Mouse (Mus musculus) lung, postnatal 4 days (tissue): ENCODE results near the gene Pnpo.

ENCODE experiments used
- DNase-seq, 2 experiments: peaks; one replicate each; pipeline ENCODE4 v3.0.0; 2021

Pnpo gene

DNA sequence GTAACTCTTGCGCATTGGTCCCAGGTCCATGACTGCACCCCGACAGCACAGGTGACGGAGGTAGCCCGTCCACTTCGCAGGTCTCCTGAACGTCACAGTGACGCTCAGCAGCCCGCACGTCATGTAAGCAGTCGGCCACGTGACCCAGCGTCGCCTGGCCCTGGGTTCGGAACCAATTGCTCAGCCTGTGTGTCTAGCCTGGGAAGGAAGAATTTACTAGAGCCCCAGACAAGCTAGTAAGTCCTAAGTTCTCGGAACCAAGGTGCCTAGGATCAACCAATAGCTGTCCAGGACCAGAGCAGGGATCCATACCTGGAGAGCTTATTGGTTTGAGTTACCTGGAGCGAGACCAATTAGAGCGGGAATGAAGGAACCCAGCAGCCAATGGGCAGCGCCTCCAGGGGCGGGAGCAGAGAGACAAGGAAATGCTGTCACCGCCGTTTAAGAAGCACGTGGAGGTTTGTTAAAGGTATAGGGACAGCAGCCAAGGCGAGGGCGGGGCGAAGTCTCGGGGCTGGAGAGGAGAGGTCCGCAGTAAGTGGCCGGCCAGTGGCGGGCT lies at the start of gene Pnpo:
Pnpo (minus strand) TSS at position 241 of the 559 bp plus-strand sequence.
- peak; percentile 92 to 95 for DNase-seq

DNA sequence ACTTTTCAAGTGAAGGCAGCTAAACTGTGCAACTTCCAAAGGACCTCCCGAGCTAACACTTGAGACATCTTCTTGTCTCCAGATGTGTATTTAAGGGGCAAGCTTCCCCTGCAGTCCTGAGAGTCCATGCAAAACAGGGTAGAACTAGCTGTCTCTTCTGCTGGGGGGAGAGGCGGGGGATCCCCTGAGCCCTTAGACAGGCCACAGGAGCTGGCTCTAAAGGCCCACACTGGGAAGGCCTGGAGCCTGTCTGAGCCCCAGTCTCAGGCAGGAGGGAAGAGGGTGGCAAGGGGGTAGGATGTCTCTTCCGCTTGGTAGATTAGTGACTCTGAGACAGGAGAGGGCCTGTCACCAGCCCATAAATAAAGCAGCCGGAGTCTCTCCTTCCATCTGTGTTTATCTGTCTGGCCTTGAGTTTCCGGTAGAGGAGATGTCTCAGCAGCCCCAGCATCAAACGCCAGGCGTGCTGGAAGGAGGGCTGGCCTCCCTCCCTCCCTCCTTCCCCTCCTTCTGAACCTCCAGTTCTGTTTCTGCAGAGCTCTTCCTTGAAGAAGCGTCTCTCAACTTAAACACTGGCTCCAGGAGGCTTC lies 49.0 kb upstream of the Pnpo start:
- peak; percentile 43 to 72 for DNase-seq

DNA sequence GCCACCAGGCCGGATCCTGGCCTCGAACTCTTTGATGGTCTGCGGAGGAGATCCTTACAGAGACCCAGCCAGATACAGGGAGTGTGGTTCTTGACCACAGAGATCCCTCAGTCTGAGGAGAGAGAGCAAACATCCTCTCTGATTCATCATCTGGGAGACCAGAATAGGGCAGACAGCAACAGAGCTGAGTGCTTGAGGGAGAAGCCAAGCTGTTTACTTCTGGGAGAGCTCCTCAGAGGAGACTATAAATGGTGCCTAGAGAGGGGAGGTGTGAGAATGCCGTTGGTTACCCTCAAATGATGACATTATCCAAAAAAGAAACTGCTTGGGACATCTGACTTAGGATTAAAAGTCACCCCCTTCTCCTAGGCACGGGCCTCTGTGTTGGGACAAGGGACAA lies 47.7 kb upstream of the Pnpo start:
- no peak for DNase-seq

DNA sequence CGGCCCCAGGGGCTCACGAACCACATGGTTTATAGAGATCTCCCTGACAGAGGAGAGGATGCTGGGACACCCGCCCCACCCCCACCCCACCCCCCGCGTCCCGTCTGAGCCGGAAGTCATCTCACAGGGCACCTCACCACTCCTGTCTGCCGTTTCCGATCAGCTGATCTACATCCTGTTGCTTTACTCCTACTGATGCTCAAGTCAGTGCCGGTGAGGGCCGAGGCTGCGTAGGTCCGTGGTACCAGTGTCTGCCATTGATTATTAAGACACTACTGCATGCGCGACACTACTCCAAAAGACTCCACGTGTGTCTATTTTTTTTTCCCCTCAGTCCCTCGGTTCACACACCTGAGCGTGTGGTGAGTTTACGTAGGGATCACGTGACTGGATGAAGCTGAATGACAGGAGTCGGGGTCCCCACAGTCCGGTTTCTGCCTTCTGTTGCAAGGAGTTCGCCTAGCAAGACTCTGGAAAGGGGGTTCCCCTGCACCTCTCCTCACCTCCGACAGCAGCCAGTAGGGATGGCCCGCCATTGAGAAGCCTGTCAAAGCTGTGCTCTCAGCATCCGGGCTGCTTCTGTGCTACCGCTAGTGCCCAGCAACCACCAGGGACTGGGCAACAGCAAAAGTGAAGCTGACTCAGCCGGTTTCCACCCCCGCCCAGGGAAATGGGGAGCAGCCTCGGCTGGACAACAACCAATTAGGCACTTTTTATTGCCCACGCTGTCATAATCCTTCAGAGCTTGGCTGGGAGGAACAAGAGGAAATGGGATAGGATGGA lies 44.3 kb upstream of the Pnpo start:
- DNase-seq: no peak

DNA sequence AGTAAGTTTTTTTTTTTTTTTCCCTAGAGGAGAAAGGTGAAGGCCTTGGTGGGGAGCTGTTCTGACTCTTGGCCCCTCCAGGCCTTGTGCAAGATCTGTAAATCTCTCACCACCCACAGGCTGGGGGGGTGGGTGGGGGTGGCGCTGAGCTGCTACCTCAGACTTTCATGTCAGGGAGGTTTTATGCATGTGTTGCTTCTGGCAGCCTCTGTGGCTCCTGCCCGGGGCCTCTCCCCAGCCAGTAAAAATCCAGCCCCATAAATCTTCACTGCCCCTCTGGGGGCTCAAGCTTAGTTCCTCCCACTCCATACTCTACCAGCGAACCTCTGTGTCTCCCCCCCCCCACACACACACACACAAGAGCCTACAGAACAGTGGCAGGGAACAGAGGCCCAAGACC lies 42.7 kb upstream of the Pnpo start:
- no peak for DNase-seq

DNA sequence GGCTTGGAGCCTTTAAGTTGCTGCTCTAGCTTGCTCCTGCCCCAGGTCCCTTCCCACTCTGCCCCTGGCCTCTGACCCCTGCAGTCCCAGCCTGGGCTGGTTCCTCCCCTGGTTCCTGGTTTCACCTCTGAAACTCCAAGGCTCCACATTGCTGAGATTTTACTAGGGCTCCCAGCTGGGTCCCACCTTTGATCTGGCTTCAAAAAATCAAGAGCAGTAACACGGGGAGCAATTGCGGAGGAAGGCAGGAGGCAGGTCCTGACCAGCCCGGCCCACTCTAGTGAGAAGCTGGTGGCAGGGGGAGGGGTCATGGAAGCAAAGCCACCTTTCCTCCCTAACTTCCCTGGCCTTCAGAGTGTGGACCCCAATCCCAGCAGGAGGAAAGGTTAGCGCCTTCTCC lies 41.1 kb upstream of the Pnpo start:
- no peak for DNase-seq

DNA sequence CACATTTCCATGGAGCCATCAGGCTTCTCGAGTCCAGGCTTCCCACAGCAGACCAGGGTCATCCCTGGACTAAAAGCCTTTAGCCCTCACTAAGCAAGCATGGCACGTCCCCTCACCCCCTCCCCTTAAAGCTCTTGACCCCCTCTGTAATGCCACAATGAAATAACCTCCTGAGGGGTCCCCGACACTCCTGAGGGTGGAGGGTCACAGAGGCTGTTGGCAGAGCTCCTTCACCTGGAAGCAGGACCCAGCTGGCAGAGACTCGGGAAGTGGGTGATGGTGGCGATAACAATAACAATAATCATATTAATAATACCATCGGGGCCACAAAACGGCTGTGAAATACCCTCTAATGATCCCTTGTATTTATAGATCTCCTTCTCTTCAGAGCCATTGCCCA lies 39.1 kb upstream of the Pnpo start, which contains the start of gene Sp2:
Sp2 (minus strand) TSS at position 101 of the 400 bp plus-strand sequence.
- DNase-seq: no peak

DNA sequence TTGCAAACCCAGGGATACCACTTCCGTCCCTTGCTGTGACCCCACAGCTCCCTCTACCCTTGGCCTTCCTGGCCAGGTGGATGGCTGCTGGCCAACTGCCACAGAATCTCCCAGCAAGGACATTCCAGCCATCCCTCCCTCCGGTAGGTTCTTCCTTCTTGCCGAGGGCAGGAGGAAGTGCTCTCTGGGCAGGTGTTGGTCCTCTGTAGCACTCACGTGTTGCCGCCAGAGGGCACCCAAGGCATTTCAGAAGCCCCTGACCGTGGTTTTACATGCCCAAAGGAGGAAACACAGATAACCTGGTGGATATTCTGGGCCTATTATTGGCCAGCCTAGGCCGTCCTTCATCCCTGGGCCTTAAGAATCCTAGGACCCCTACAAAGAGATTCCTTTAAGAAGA lies 38.6 kb upstream of the Pnpo start:
- peak; percentile 83 to 88 for DNase-seq

DNA sequence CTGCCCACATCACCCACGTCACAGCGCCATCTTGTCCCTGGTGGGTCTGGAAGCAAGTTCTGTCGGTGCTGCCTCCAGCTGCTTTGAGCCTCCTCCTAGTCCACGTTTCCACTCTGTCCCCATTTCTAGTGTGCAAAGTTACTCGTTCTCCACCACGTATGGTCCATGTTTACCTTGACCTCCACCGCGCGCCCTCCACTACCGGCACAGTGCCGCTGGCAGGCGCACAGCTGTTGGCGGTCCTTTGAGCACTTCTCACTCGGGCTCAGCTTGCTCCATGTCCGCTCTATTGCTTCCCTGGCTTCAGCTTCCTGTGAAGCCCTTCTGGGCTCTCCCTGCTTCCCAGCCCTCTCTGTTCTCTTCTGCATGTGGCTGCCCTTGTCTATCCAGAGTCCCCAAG lies 37.7 kb upstream of the Pnpo start:
- DNase-seq: no peak

DNA sequence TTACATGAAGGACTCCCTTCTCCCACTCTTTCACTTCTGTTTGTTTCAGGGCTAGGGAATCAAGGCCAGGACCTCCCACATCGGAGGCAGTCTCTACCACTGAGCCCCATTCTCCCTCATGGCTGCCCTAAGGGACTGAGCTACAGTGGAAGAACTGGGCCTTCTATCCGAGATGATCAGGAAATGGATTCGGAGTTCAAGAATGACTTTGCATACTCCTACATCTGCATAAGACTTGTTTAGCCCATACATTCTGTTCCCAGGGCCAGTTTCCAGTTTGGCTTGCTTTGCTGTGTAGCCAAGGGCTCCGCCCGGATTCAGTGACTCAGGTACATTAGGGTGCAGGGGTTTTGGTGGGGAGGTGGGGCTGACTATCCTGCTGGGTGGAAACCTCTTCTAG lies 36.2 kb upstream of the Pnpo start:
- DNase-seq: no peak

DNA sequence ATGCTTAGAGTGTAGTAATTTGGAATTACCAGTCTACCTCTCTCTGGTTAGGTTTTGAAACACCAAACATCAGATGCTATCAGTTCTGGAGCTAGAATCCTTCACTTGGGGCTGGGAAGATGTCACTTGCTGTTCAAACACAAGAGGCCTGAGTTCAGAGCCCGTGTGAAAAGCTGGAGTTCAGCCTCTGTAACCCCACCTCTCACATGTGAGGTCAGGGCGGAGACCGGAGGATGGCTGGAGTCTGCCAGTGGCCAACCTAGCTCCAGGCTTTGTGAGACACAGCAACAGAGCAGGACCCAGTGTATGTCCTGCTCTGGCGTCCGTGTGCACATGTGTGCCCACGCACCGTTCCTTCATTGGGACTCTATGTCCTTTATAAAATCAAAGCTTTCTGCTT lies 35.5 kb upstream of the Pnpo start:
- DNase-seq: no peak

DNA sequence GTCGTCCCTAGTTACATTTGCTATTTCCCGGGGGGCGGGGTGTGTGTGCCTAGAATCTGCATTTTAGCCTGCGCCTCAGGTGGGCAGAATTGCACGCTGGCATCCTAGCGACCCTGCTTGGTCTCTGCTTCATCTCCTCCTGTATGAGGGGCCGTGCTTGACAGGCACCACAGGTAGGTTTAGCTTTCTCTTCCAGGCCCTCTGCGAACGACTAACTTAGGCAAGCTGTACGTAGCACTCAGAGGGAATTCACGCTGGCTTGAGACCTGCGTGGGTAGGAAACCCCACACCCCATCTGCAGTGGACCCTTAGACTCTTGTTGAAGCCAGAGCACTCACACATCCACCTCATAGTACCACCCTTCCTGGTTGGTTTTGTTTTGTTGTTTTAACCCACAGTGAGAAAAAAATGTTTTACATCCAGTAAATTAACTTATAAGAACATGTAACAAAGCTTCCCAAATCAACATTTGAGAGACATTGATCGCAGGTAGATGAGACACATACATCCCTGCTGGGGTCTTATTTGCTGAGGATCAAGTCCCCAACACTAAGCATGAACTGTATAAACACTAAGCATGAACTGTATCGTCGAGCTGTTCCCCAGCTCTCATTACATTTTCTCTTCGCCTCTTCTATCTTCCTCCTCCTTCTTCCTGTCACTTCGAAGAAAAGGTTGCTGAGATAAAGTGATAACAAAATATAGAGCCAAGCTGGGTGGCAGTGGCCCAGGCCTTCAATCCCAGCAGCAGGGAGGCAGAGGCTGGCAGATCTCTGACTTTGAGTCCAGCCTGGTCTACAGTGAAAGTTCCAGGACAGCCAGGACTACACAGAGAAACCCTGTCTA lies 34.8 kb upstream of the Pnpo start:
- no peak for DNase-seq

DNA sequence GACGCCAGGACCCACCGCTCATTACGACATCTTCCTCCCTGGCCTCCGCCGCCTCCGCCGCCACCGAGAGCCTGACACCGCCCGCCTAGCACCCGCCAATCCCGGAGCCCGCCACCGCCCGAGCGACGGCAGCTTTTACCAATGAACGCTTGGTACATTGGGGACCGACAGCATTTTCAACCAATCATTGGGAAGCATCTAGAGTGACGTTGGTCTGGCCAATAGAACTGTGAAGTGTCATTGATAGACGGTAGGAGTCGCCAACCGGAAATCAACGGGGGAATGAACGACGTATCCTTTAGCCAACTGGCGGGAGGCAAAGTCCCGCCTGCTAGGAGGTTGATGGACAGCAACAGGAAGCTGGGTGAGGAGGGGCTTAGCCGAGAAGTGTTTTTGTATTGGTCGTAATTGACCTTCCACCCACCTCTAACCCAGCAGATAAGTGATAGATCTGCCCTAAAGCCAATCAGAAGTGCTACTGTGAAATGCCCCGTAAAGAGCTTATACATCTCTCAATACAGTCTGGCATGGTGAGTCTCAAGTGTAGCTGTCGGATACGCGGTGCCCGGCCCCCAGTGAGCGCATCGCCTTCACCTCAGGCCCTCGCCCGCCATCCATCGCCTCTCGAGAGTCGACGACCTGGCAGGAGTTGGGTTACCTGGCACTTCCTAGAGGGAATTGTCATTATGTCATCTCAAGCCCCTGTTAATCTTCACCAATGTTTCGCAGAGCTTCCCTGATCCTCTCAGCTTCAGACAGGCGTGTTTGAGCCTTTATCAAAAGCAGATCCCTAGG lies 34.0 kb upstream of the Pnpo start:
- DNase-seq: peak; percentile 99

DNA sequence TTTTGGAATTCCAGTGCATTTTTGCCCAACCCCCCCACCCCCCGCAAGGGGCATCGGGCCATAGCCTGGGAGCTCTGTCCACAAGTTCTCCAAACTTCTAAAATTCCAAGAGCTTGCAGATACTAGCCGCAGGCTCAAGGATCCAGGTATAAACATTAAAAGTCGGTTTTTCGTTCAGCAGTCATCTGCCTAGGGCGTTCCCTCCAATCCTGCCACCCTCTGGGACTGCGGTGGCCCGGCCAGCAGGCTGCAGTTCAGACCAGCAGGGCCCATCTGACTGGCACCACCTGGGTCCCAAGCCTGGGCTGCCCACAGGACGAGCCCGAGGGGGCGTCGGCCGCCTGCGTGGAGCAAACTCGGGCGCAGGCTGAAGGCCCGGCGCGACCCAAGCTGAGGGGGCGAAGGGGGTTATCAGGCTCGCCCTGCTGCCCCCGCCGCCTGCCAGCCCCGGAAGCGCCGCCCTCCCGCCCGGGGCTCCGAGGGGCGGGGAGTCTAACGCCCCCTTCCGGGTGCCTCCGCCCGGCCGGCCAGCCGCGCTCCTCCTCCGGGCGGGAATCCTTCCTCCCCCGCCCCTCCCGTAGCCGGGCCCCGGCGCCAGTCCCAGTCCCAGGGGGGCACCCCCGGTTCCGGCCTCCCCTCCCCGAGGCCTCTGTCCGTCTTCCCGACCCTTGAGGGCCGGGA lies 33.3 kb upstream of the Pnpo start:
- DNase-seq: peak; percentile 92 to 95

DNA sequence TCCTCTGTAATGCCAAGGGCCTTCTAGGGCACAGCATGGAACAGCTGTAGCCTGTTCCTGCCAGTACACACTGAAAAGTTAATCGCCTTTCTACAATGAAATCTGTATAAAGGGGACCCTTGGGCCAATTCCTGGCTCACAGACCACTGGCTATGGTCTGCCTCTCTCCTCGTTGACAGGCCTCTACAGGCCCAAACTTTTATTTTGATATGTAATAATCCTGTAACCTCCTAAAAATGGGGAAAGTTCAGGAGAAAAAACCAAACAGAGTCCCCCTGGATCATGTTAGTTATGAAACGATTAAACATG lies 32.5 kb upstream of the Pnpo start:
- no peak for DNase-seq

DNA sequence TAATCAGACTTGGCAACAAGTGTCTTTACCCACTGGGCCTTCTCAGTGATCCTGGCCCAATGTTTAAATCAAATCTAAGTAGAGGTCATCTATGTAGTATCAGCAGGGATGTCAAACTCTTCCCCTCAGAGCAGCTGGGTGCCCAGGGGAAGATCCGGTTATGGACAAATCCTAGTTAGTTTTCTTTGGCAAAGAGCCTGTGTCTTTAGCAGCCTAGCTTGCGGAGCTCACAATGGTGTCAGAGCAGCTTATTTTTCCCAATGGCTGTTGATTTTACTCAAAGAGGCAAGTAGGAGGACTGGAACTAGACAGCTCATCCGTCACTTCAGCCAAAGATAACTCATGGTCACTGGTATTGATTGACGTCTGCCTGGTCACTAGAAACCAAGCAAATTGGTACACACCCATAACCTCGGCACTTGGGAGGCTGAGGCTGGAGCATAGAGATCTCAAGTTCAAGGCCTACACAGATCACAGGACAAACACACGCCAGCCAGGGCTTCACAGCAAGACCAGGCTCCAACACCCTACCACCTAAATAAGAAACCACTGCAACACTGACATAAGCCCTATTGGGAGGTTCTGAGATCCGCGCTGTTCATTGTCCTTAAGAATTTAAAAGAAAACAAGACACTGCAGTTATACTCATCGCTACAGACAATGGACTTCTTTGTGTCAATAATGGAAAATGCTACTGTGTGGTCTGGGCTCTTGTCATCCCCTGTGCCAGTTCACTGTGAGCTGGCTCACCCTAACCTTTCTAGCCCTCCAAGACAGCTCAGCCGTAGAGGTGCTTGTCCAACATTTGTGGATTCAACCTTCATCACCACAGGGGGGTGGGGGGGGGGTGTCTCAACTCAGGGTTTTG lies 32.0 kb upstream of the Pnpo start:
- DNase-seq: no peak

DNA sequence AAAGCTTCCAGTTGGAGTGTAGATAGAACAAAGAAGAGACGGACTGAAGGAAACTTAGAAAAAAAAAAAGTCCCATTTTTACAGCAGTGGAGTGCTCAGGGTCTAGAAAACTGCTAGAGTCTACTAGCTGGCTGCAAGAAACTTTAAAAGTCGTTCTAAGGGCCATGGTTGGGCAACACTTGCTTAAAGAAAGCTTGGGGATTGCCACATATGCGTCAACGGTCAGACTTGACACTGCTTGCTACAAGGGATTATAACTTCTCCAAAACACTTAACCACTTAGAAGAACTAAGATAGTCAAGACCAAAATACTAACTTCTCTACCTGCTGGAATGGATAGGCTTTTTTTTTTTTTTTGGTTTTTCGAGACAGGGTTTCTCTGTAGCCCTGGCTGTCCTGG lies 31.0 kb upstream of the Pnpo start:
- peak in 1 of 2 experiments; percentile 61 for DNase-seq

DNA sequence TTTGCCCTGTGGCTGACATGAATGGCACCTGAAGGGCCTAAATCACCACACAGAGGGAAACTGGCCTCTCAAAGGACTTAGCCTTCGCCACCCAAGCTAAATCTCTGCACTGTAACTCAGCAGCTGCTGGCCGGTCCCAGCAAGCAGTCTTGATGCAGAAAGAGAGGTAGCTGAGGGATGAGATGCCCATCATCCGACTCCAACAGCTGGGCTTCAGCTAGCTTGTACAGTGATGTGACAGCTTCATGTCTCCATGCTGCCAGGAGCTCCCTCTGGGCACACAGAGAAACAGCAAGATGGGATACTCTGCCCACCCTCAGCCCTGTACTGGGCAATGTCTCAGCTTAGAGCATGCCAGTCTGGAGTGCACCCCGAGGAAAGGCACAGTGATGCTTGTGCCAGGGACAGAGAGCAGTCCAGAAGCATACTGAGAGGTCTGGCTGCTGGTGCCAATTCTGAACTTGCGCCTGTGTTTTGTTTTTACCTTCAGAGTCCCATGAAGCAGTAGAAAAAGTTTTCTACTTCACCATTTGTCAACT lies 29.7 kb upstream of the Pnpo start:
- no peak for DNase-seq

DNA sequence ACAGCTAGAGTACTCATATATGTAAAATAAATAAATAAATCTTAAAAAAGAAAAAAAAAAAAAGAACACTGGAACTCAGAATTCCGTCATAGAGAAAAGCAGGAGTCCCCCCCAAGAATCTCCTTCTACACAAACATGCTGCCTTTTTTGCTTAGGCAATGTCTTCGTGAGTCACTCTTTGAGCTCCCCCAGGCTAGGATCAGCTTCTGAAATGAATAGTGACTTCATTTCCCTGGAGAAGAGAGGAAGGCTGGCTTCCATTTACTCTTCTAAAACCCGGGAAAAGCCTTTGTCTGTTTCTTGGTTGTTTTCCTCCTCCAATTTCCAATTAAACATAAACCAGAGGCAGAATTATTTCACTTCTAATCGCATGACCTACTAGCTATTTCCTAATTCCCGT lies 29.1 kb upstream of the Pnpo start:
- DNase-seq: no peak

DNA sequence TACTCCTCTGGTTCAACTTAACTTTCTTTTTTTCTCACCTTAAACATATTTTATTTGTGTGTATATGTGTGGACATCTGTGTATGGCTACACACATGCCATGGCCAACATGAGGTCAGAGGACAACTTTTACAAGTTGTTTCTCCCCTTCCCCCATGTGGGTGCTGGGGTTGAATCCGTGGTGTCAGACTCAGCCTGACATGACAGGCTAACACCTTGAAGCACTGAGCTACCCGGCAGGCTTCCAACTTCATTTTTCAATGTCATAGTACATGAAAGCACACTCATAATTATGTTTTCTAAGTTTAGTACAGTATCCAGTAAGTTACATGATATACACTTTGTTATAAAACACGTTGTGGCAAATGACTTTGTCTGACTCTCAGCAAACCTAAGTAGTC lies 26.6 kb upstream of the Pnpo start:
- no peak for DNase-seq

DNA sequence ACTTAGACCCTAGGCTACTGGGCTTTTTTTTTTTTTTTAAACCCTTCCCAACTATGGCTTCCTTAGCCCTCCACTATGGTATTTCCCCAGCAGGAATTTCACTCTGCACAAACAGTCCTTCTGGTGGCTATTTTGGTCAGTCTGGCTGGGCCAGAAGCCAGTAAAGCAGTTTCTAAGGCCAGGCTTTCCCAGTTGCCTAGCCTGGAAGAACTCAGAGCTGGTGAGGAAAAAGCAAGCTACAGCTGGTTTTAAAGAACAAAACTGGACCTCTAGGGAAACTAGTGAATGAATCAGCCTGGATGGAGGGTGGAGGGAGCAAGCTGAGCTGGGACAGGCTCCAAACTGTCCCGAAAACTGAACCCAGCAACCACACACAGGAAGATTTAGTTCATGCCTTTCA lies 26.0 kb upstream of the Pnpo start:
- DNase-seq: peak; percentile 69 to 78
